Mouse (Mus musculus): ENCODE data around the gene Vmn1r25.
"Not testable (repeated sequence)": the region's sequence is repeated elsewhere in the genome, so short reads cannot be mapped to it uniquely, and the experiment has no call there.

DNA sequence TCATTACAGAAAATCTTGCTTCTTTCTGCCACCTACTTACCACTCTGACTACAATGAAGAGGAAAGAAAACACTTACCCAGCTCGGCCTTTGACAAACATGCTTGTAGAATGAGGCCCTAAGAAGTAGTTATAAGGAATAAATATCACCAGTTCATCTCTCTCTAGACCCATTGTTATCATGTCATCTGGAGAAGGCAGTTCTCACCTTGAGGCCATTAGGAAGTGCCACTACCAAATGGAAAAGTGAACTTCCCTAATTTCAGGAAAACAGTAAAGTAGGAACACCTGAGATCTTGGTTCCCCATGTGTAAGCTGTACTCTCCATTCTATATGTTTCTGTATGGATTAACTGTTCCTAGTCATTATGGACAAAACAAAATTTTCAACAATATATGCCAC is 19.2 kb downstream of the Vmn1r25 start, which contains the start of gene Vmn1r24:
- not testable (repeated sequence) for TF ChIP-seq POLR2A (IDR thresholded peaks at IDR 0.05; ENCODE audit: control insufficient read depth in 1 of 2, insufficient read depth in 1 of 2, low read depth in 1 of 2, low read length in 2 of 2, poor library complexity in 1 of 2); USF2 (IDR thresholded peaks at IDR 0.05; ENCODE audit: borderline replicate concordance in 1 of 2, insufficient read depth in 1 of 2, low read depth in 1 of 2, low read length in 2 of 2); E2F4 (IDR thresholded peaks at IDR 0.05; ENCODE audit: borderline replicate concordance, low read depth, low read length); CTCF (IDR thresholded peaks at IDR 0.05 in 2 of 3, conservative IDR thresholded peaks at IDR 0.05 in 1 of 3; ENCODE audit: control insufficient read depth in 1 of 3, insufficient read depth in 1 of 3, low read depth in 2 of 3, low read length in 3 of 3, poor library complexity in 1 of 3, severe bottlenecking in 1 of 3); MYC (IDR thresholded peaks at IDR 0.05; ENCODE audit: low read depth, low read length); POLR2AphosphoS5 (IDR thresholded peaks at IDR 0.05; ENCODE audit: borderline replicate concordance, low read depth, low read length)

Data from MEL (cell line).